Mouse (Mus musculus) stomach, postnatal 0 days (tissue): ENCODE results near the gene Anxa2.

Experiments
- CTCF ChIP-seq: IDR thresholded peaks from 2 replicates; pipeline ENCODE4 v1.5.1; 2016; ENCODE audit warnings: antibody characterized with exemption, low read depth, mild to moderate bottlenecking, moderate library complexity
- EP300 ChIP-seq: optimal IDR thresholded peaks from 2 replicates; pipeline ENCODE3; 2016; ENCODE audit warnings: antibody characterized with exemption

- no peak for TF ChIP-seq CTCF
- no peak for TF ChIP-seq EP300
Measured at GRCm38 (mm10) chr9:69457143-69457542, 3.7 kb downstream of the Anxa2 start.
